Mouse (Mus musculus): ENCODE data around the gene Lrrtm4. TPM values are rescaled to one million over a fixed set of nuclear protein-coding genes. Genes with fewer than 3 reads are reported as not detected.
A peak's percentile ranks its signal among the peaks of the same experiment; 100 is the strongest.

Gene Lrrtm4
- polyA plus RNA-seq, 1 experiment from 2014 or later: 0.90 TPM

GRCm38 (mm10) chr6:80823753-80824152 is 805.1 kb downstream of the Lrrtm4 start:
- ATAC-seq: peak; percentile 94
- H3K36me3 ChIP-seq: no peaks in the 10 kb centered on the region
- no peak overlapping the region for H3K27ac ChIP-seq
- no peaks in the 10 kb centered on the region for H3K9me3 ChIP-seq
- no peaks in the 10 kb centered on the region for H3K27me3 ChIP-seq (replicated peaks)
- H3K4me2 ChIP-seq (replicated peaks): no peak overlapping the region
- 65% methylated on average over 5 of the region's 5 CpGs for WGBS
- no peak overlapping the region for H3K4me3 ChIP-seq (replicated peaks)
- no peaks in the 10 kb centered on the region for H3K4me1 ChIP-seq (replicated peaks)
- H3K9ac ChIP-seq: no peak overlapping the region

- Histone ChIP-seq H3K9me3 (no peaks in the 10 kb centered on the region), H3K9ac (no peak overlapping the region), H3K27ac (no peak overlapping the region), H3K27me3 (replicated peaks) (no peaks in the 10 kb centered on the region), H3K4me2 (replicated peaks) (no peak overlapping the region), H3K4me1 (replicated peaks) (no peaks in the 10 kb centered on the region), H3K36me3 (no peaks in the 10 kb centered on the region), H3K4me3 (replicated peaks) (no peak overlapping the region)
- 70% methylated on average over 2 of the region's 2 CpGs for WGBS
- ATAC-seq: no peak
Observed at GRCm38 (mm10) chr6:80839784-80840183, 821.1 kb downstream of the Lrrtm4 start.

- 86% methylated on average over 6 of the region's 6 CpGs for WGBS
Observed at GRCm38 (mm10) chr6:80845294-80845693, 826.6 kb downstream of the Lrrtm4 start.

GRCm38 (mm10) chr6:80856910-80857543 is 838.4 kb downstream of the Lrrtm4 start:
- Histone ChIP-seq H3K4me3 (replicated peaks) (no peak overlapping the region), H3K9me3 (no peaks in the 10 kb centered on the region), H3K27ac (no peak overlapping the region), H3K4me2 (replicated peaks) (no peak overlapping the region), H3K4me1 (replicated peaks) (no peaks in the 10 kb centered on the region), H3K27me3 (replicated peaks) (no peaks in the 10 kb centered on the region), H3K36me3 (no peaks in the 10 kb centered on the region), H3K9ac (no peak overlapping the region)
- 73% methylated on average over 13 of the region's 13 CpGs for WGBS
- no peak for ATAC-seq

More at GRCm38 (mm10) chr6:80845294-80845693, 826.6 kb downstream of the Lrrtm4 start:
- H3K4me2 ChIP-seq (replicated peaks): no peak overlapping the region
- no peak for ATAC-seq
- no peaks in the 10 kb centered on the region for H3K36me3 ChIP-seq
- no peak overlapping the region for H3K4me3 ChIP-seq (replicated peaks)
- no peak overlapping the region for H3K9ac ChIP-seq
- H3K27ac ChIP-seq: no peak overlapping the region
- no peaks in the 10 kb centered on the region for H3K27me3 ChIP-seq (replicated peaks)
- no peaks in the 10 kb centered on the region for H3K4me1 ChIP-seq (replicated peaks)
- no peaks in the 10 kb centered on the region for H3K9me3 ChIP-seq

Other genes with a start within 250 kb of the Lrrtm4 start
- gene Gm20594, start 201.0 kb upstream of the Lrrtm4 start, polyA plus RNA-seq (2015; fragmentation: Nextera tagmentation; extraction: Ambion mirVana): not detected in 2 replicates

Measured in intestine, embryonic 15.5 days (tissue).